Mouse (Mus musculus): ENCODE measurements around the gene Tcf12. TPM values are rescaled to one million over a fixed set of nuclear protein-coding genes. Genes with fewer than 3 reads are reported as not detected.

Tcf12 gene
- polyA plus RNA-seq, 1 experiment from 2014 or later = 29.7 TPM

DNA sequence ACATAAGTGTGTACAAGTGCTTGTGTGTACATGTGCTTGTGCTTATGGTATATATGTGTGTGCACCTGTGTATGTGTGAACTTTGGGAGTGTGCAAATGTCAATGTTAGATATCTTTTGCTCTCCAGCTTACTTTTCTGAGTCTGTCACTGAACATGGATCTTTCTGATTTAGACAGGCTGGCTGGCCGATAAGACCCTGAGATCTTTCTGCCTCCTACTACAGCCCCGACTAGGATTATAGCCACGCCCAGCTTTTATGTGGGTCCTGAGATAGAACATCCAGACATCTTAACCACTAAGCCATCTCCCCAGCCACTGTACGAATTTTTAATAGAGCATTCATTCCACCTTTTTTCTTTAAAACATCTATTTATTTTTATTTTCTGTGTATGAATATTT is 166.9 kb downstream of the Tcf12 start:
- H3K4me2 ChIP-seq = no peak overlapping the region
- H3K4me1 ChIP-seq = no peaks in the 10 kb centered on the region
- H3K9me3 ChIP-seq = no peaks in the 10 kb centered on the region
- H3K27ac ChIP-seq (replicated peaks) = no peak overlapping the region
- H3K4me3 ChIP-seq = no peak overlapping the region
- H3K9ac ChIP-seq = no peak overlapping the region
- H3K36me3 ChIP-seq = peaks cover 10% of the 10 kb centered on the region
- 83% methylated on average over 4 of the region's 4 CpGs for WGBS
- H3K27me3 ChIP-seq (replicated peaks) = no peaks in the 10 kb centered on the region
- ATAC-seq (ENCODE audit: extremely low read depth, insufficient number of reproducible peaks, low FRiP score, low TSS enrichment) = no peak

DNA sequence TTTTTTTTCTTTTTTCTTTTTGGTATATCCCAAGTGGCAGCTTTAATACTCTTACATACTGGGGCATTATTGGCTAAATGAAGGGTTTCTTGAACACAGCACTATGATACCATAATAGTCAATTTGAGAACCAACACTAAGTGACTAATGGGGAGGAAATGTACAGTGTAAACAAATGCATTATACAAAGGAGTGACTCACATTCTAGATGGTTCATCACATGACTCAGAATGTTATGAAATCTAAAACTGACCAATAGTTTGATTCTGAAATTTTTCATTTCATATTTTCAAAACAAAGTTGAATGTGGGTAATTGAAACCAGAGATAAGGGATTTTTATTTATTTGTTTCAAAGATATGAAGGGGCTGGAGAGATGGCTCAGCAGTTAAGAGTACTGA is 169.2 kb downstream of the Tcf12 start:
- ATAC-seq (ENCODE audit: extremely low read depth, insufficient number of reproducible peaks, low FRiP score, low TSS enrichment) = no peak

DNA sequence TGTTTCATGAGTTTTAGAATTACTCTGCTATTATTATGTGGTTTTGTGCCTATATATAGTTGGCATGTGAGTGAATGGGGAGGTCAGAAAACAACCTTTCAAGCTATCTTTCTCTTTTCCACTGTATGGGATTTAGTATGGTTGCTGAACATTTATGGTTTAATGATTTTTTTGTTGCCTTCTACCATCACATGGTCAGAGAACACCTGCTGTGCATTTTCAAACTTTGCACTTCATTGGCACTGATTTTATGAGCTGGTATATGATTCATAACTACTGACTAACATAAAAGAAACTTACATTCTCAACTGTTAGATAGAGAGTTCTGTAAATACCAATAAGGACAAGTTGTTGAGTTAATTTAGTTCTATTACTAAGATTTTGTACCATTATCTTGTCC is 171.7 kb downstream of the Tcf12 start:
- H3K27me3 ChIP-seq (replicated peaks) = no peaks in the 10 kb centered on the region
- H3K4me1 ChIP-seq = no peaks in the 10 kb centered on the region
- H3K9me3 ChIP-seq = no peaks in the 10 kb centered on the region
- ATAC-seq (ENCODE audit: extremely low read depth, insufficient number of reproducible peaks, low FRiP score, low TSS enrichment) = no peak
- H3K36me3 ChIP-seq = peaks cover 6% of the 10 kb centered on the region; the same call in 1 of the 2 replicates
- no peak overlapping the region for H3K4me3 ChIP-seq
- H3K9ac ChIP-seq = no peak overlapping the region
- H3K4me2 ChIP-seq = no peak overlapping the region
- H3K27ac ChIP-seq (replicated peaks) = no peak overlapping the region

More for the DNA sequence above, 169.2 kb downstream of the Tcf12 start:
- no peak overlapping the region for H3K4me2 ChIP-seq
- H3K4me1 ChIP-seq = no peaks in the 10 kb centered on the region
- H3K4me3 ChIP-seq = no peak overlapping the region
- H3K27me3 ChIP-seq (replicated peaks) = no peaks in the 10 kb centered on the region
- no peak overlapping the region for H3K27ac ChIP-seq (replicated peaks)
- no peaks in the 10 kb centered on the region for H3K9me3 ChIP-seq
- H3K36me3 ChIP-seq = peaks cover 6% of the 10 kb centered on the region; the same call in 1 of the 2 replicates
- H3K9ac ChIP-seq = no peak overlapping the region

DNA sequence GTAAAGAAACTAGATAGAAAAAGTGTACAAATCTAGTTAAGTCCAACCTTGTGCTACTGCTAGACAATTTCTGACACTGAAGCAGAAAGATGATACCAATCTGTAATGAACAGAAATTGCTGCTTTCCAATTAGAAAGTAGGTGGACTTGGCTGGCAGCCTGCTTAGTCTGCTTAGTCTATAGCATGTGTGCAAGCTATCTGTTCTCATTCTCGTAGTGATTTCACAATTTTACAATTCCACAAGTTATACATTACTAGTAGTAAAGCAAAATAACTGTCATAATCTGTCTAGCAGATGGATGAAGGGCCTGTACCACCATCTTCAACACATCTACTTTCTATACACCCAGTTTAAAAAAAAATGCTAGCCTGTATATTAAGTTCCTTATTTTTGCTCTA is 175.5 kb downstream of the Tcf12 start:
- Histone ChIP-seq H3K36me3 (no peaks in the 10 kb centered on the region), H3K27me3 (replicated peaks) (no peaks in the 10 kb centered on the region), H3K4me2 (no peak overlapping the region), H3K4me1 (0 out of 2 replicates have a peak, but pooled peaks cover 3% of the 10 kb centered on the region), H3K9ac (no peak overlapping the region), H3K27ac (replicated peaks) (no peak overlapping the region), H3K4me3 (no peak overlapping the region), H3K9me3 (no peaks in the 10 kb centered on the region)
- 83% methylated on average over 1 of the region's 1 CpGs for WGBS
- no peak for ATAC-seq (ENCODE audit: extremely low read depth, insufficient number of reproducible peaks, low FRiP score, low TSS enrichment)

DNA sequence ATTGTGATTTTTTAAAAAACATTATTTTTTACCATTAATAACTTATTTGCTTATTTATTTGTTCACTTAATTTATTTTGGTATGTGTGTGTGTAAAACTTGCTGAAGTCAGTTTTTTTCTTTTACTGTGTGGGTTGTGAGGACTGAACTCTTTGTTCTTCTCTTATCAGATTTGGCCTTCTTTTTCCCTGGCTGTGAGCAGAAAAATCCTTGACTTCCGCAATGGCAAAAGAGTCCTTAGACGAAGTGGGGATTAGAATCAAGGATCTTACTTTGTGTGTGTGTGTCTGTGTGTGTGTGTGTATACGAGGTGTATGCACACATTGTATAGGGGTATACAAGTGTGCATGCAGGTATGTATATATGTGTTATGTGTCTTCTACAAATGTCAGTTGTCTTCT is 176.8 kb downstream of the Tcf12 start:
- no peaks in the 10 kb centered on the region for H3K27me3 ChIP-seq (replicated peaks)
- no peak overlapping the region for H3K4me3 ChIP-seq
- no peaks in the 10 kb centered on the region for H3K36me3 ChIP-seq
- 69% methylated on average over 3 of the region's 3 CpGs for WGBS
- H3K9ac ChIP-seq = no peak overlapping the region
- ATAC-seq (ENCODE audit: extremely low read depth, insufficient number of reproducible peaks, low FRiP score, low TSS enrichment) = no peak
- H3K9me3 ChIP-seq = no peaks in the 10 kb centered on the region
- H3K4me2 ChIP-seq = no peak overlapping the region
- H3K27ac ChIP-seq (replicated peaks) = no peak overlapping the region
- 0 out of 2 replicates have a peak, but pooled peaks cover 3% of the 10 kb centered on the region for H3K4me1 ChIP-seq

DNA sequence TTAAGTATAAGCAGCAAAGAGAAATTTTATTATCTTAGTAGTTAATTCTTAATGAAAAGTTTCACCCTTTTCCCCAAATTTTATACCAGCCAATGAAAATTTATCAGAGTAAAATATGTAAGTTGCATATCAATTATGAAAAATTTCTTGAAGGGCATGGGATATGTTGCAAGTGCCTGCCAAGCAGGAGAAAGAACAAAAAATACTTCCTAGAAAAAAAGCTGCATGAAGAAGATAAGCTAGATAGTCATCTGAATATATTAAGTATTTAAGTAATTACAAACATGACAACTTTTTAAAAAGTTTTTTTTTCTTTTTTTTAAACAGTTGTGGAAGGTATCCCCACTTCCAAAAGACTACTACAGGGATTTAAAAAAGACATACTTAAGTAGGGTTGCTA is 179.7 kb downstream of the Tcf12 start:
- 0 out of 2 replicates have a peak, but pooled peaks cover 3% of the 10 kb centered on the region for H3K4me1 ChIP-seq
- no peaks in the 10 kb centered on the region for H3K27me3 ChIP-seq (replicated peaks)
- H3K36me3 ChIP-seq = no peaks in the 10 kb centered on the region
- H3K9ac ChIP-seq = no peak overlapping the region
- no peak overlapping the region for H3K4me3 ChIP-seq
- no peak overlapping the region for H3K27ac ChIP-seq (replicated peaks)
- no peaks in the 10 kb centered on the region for H3K9me3 ChIP-seq
- no peak overlapping the region for H3K4me2 ChIP-seq
- ATAC-seq (ENCODE audit: extremely low read depth, insufficient number of reproducible peaks, low FRiP score, low TSS enrichment) = no peak

DNA sequence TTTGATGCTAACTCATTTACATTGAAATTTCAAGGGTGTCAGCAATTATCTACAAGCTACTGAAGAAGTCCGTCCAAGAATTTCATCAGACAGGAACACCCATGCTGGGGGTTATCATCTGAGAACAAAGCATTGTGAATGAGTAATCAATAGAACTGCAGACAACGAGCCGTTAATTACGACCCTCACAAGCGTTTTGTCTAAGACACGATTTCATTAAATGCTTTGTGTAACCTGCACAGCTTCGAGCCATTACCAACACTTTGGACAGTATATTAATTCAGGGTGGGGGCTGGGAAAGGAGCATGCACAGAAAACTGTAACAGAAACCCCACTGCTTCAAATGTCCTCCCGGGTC is 180.3 kb downstream of the Tcf12 start:
- no peak overlapping the region for H3K27ac ChIP-seq (replicated peaks)
- no peak overlapping the region for H3K4me3 ChIP-seq
- no peaks in the 10 kb centered on the region for H3K27me3 ChIP-seq (replicated peaks)
- no peaks in the 10 kb centered on the region for H3K36me3 ChIP-seq
- ATAC-seq (ENCODE audit: extremely low read depth, insufficient number of reproducible peaks, low FRiP score, low TSS enrichment) = no peak
- H3K4me2 ChIP-seq = no peak overlapping the region
- no peak overlapping the region for H3K9ac ChIP-seq
- H3K4me1 ChIP-seq = 0 out of 2 replicates have a peak, but pooled peaks cover 3% of the 10 kb centered on the region
- H3K9me3 ChIP-seq = no peaks in the 10 kb centered on the region
- WGBS = 66% methylated on average over 8 of the region's 8 CpGs

DNA sequence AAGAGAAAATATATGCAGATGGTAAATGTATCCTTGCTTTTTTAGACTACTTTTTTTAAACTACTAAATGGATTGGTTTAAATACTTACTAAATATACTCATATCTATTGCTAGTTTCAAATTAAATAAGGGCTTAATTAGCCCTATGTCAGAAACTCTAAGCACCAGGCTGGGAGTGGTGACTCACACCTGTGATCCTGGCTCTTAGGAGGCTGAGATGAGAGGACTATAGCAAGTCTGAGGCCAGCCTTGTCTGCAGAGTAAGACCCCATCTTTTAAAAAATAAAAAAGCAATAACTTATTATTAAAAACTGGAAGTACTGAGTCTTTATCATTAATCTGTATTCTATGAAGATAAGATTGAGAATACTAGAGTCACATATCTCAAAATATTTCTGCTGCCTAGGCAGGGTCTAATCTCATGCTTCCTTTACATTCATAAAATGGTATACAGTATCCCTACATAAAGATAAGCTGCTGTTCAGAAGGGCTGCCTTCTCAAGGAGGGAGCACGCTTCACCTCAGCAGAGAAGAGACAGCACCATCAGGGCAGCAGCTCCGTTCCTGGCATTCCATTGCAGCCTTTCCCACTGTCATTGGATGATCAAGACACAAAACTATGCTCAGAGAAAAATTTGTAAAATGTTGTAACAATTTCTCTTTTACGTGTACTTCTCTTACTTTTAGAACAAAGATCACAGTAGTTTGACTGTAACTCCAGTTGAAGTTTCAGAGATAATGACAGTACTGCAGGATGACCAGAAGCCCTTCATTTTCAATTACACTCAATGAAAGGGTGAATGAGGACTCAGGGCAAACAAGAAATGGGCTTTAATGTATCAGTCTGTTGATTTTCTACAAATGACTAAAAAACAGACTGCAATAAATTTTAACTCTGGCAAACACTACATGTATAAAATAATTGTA is 181.0 kb downstream of the Tcf12 start:
- Histone ChIP-seq H3K9me3 (no peaks in the 10 kb centered on the region), H3K27ac (replicated peaks) (no peak overlapping the region), H3K9ac (no peak overlapping the region), H3K4me3 (no peak overlapping the region), H3K4me2 (no peak overlapping the region), H3K27me3 (replicated peaks) (no peaks in the 10 kb centered on the region), H3K36me3 (no peaks in the 10 kb centered on the region), H3K4me1 (0 out of 2 replicates have a peak, but pooled peaks cover 3% of the 10 kb centered on the region)
- no peak for ATAC-seq (ENCODE audit: extremely low read depth, insufficient number of reproducible peaks, low FRiP score, low TSS enrichment)
- WGBS = 52% methylated on average over 3 of the region's 3 CpGs

DNA sequence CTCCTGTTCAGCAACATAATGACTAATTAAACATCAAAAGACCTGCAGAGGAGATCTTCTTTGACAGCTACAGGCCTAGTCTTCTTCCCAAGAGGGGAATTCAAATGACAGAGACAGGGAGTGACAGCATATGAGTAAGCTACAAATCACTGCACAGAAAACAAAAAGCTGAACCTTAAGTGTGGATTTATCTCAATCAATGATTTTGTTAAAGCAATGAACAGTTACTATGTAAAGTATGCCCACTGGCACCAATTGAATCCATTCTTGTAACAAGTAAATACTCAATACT is 195.1 kb downstream of the Tcf12 start:
- H3K9ac ChIP-seq = no peak overlapping the region
- peaks cover 13% of the 10 kb centered on the region for H3K4me1 ChIP-seq
- H3K4me2 ChIP-seq = no peak overlapping the region
- no peaks in the 10 kb centered on the region for H3K9me3 ChIP-seq
- no peak overlapping the region for H3K4me3 ChIP-seq
- ATAC-seq (ENCODE audit: extremely low read depth, insufficient number of reproducible peaks, low FRiP score, low TSS enrichment) = no peak
- 0 out of 2 replicates have a peak overlapping the region, but pooled peaks have one; percentile 41 for H3K27ac ChIP-seq (replicated peaks)
- H3K27me3 ChIP-seq (replicated peaks) = no peaks in the 10 kb centered on the region
- H3K36me3 ChIP-seq = peaks cover 24% of the 10 kb centered on the region

DNA sequence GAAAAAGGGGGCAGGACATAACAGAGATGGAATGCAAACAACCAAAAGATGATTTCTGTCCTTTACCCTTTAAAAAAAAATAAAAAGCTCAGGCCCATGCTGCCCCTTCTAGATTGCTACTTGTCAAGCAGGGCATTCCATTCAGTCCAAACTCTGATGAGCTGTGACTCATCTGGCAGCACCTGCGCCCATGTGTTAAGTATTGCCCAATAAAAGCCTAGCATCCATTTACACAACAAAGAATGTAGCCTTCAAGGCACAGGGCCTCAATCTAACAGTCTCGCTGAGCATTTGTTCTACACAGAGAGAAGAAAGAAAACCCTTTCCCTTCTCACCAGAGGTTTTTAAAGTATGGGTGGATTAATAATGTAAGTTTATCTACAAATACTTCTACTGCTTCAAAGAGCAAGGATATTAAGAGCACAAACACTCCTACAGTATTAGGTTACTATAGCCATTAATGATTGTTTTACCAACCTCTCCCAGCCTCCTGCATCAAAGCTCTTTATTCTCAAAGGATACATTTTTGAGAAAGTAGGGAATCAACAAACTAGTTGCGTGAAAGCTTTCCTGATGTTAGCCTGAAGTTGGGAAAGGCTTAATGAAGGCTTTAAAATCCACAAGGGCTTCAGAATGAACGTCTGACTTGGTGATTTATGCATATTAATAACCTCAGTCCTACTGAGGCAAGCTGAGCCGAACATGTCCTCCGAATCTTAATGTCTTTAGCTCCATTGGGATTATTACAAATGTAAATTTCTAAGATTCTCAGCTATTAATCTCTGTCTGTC is 195.6 kb downstream of the Tcf12 start:
- peaks cover 20% of the 10 kb centered on the region for H3K36me3 ChIP-seq
- H3K9ac ChIP-seq = no peak overlapping the region
- 0 out of 2 replicates have a peak overlapping the region, but pooled peaks have one; percentile 41 for H3K27ac ChIP-seq (replicated peaks)
- no peaks in the 10 kb centered on the region for H3K9me3 ChIP-seq
- H3K4me3 ChIP-seq = no peak overlapping the region
- 68% methylated on average over 6 of the region's 6 CpGs for WGBS
- H3K4me2 ChIP-seq = no peak overlapping the region
- no peak for ATAC-seq (ENCODE audit: extremely low read depth, insufficient number of reproducible peaks, low FRiP score, low TSS enrichment)
- no peaks in the 10 kb centered on the region for H3K27me3 ChIP-seq (replicated peaks)
- peaks cover 13% of the 10 kb centered on the region for H3K4me1 ChIP-seq

DNA sequence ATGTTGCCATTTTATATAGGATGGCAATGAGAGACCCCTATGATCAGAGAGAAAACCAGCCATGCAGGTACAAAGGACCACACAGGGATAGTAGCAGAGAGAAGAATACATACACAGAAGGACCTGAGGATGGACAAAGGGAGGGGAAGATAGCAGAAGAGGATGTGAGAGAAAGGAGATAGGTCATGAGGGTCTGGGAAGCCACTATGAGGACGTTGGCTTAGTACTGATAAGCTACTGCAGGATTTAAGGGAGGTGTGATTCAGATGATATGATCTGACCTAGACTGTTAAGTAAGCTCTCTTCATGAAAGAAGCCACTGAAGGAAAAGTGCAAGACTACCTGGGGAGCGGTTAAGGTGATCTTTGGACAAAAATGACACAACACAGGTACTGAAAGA is 205.1 kb downstream of the Tcf12 start:
- Histone ChIP-seq H3K36me3 (peaks cover 23% of the 10 kb centered on the region), H3K9me3 (peaks cover 3% of the 10 kb centered on the region; the same call in 1 of the 2 replicates), H3K9ac (no peak overlapping the region), H3K4me2 (no peak overlapping the region), H3K27me3 (replicated peaks) (no peaks in the 10 kb centered on the region), H3K27ac (replicated peaks) (no peak overlapping the region), H3K4me3 (no peak overlapping the region), H3K4me1 (peaks cover 10% of the 10 kb centered on the region)
- WGBS = 53% methylated on average over 2 of the region's 2 CpGs
- ATAC-seq (ENCODE audit: extremely low read depth, insufficient number of reproducible peaks, low FRiP score, low TSS enrichment) = no peak

Measured in heart, embryonic 13.5 days (tissue).